Mouse (Mus musculus): ENCODE results near the gene Kif3b. TPM values are rescaled to one million over a fixed set of nuclear protein-coding genes. Genes with fewer than 3 reads are reported as not detected.

The Kif3b gene
- total and polyA plus RNA-seq, 3 experiments = 3.8 to 8.2 (median 7.7) TPM

GRCm38 (mm10) chr2:153375380-153375779, 84.2 kb downstream of the Kif3b start:
- peaks cover 1% of the 10 kb centered on the region for H3K4me1 ChIP-seq (ENCODE audit: control insufficient read depth, insufficient read depth, low read length)
- H3K4me3 ChIP-seq = no peak overlapping the region
- WGBS = 72% methylated on average over 2 of the region's 2 CpGs
- H3K27me3 ChIP-seq (ENCODE audit: control insufficient read depth, insufficient read depth, low read length) = no peaks in the 10 kb centered on the region
- H3K27ac ChIP-seq = no peak overlapping the region
- H3K9ac ChIP-seq (ENCODE audit: low read depth, low read length) = no peak overlapping the region
- TF ChIP-seq POLR2A (IDR thresholded peaks at IDR 0.05; ENCODE audit: insufficient read depth, low read depth, low read length) (no peak), CTCF (IDR thresholded peaks at IDR 0.05) (no peak), EP300 (IDR thresholded peaks at IDR 0.05; ENCODE audit: insufficient read depth, low read depth, low read length) (no peak)
- intact Hi-C loops (cut with DNase I) = no loop called here
- peaks cover 23% of the 10 kb centered on the region; the same call in 1 of the 2 replicates for H3K36me3 ChIP-seq (ENCODE audit: control insufficient read depth, insufficient read depth, low read length)
- peaks cover 7% of the 10 kb centered on the region for H3K79me2 ChIP-seq (replicated peaks; ENCODE audit: control insufficient read depth, insufficient read depth, low read length)
- no peak for DNase-seq

GRCm38 (mm10) chr2:153380479-153380878, 89.3 kb downstream of the Kif3b start:
- H3K79me2 ChIP-seq (replicated peaks; ENCODE audit: control insufficient read depth, insufficient read depth, low read length) = peaks cover 3% of the 10 kb centered on the region
- H3K9ac ChIP-seq (ENCODE audit: low read depth, low read length) = no peak overlapping the region
- WGBS = 90% methylated on average over 1 of the region's 1 CpGs
- no peak for TF ChIP-seq POLR2A (IDR thresholded peaks at IDR 0.05; ENCODE audit: insufficient read depth, low read depth, low read length)
- TF ChIP-seq EP300 (IDR thresholded peaks at IDR 0.05; ENCODE audit: insufficient read depth, low read depth, low read length) = no peak
- no peak for TF ChIP-seq CTCF (IDR thresholded peaks at IDR 0.05)
- no peak for DNase-seq
- peaks cover 20% of the 10 kb centered on the region for H3K36me3 ChIP-seq (ENCODE audit: control insufficient read depth, insufficient read depth, low read length)
- H3K27me3 ChIP-seq (ENCODE audit: control insufficient read depth, insufficient read depth, low read length) = no peaks in the 10 kb centered on the region
- no peaks in the 10 kb centered on the region; the same call in 1 of the 2 replicates for H3K4me1 ChIP-seq (ENCODE audit: control insufficient read depth, insufficient read depth, low read length)
- H3K27ac ChIP-seq = no peak overlapping the region
- no peak overlapping the region for H3K4me3 ChIP-seq
- intact Hi-C loops (cut with DNase I) = no loop called here

Other genes starting within 250 kb of the Kif3b start
- gene Ccm2l, start 225.5 kb upstream of the Kif3b start, total RNA-seq (2021) = 10 to 100 TPM; 13.3 to 15.9 TPM
- 43.4 and 44.3 TPM in 2 replicates for gene Ccm2l, start 225.5 kb upstream of the Kif3b start, polyA plus RNA-seq (2012; rRNA removed)
- gene Hck, start 182.9 kb upstream of the Kif3b start, total RNA-seq (2021) = 1 to 10 TPM; 1.5 TPM
- 1.9 and 2.9 TPM in 2 replicates for gene Hck, start 182.9 kb upstream of the Kif3b start, polyA plus RNA-seq (2012; rRNA removed)
- 10 to 100 TPM; 43.3 to 51.8 TPM for gene Tm9sf4, start 130.1 kb upstream of the Kif3b start, total RNA-seq (2021)
- gene Tm9sf4, start 130.1 kb upstream of the Kif3b start, polyA plus RNA-seq (2012; rRNA removed) = 34.5 and 48.7 TPM in 2 replicates
- gene Tspyl3, start 66.0 kb upstream of the Kif3b start, total RNA-seq (2021) = 1 to 10 TPM in 1 of 2 experiments, under 1 TPM in 1; 0.94 to 1.2 TPM
- 2.1 and 3.0 TPM in 2 replicates for gene Tspyl3, start 66.0 kb upstream of the Kif3b start, polyA plus RNA-seq (2012; rRNA removed)
- 1 to 10 TPM; 3.5 to 4.1 TPM for gene Plagl2, start 50.0 kb upstream of the Kif3b start, total RNA-seq (2021)
- gene Plagl2, start 50.0 kb upstream of the Kif3b start, polyA plus RNA-seq (2012; rRNA removed) = 3.0 and 4.7 TPM in 2 replicates
- gene Pofut1, start 49.9 kb upstream of the Kif3b start, total RNA-seq (2021) = 10 to 100 TPM; 12.6 to 13.3 TPM
- 12.1 and 17.7 TPM in 2 replicates for gene Pofut1, start 49.9 kb upstream of the Kif3b start, polyA plus RNA-seq (2012; rRNA removed)
- gene Asxl1, start 54.4 kb downstream of the Kif3b start, total RNA-seq (2021) = 10 to 100 TPM; 17.7 to 21.2 TPM
- gene Asxl1, start 54.4 kb downstream of the Kif3b start, polyA plus RNA-seq (2012; rRNA removed) = 8.0 and 12.3 TPM in 2 replicates
- not detected for gene 4930404H24Rik, start 201.4 kb downstream of the Kif3b start, total RNA-seq (2021)
- gene 4930404H24Rik, start 201.4 kb downstream of the Kif3b start, polyA plus RNA-seq (2012; rRNA removed) = not detected in 2 replicates
- 1 to 10 TPM; 3.5 to 4.4 TPM for gene Nol4l, start 238.6 kb downstream of the Kif3b start, total RNA-seq (2021)
- gene Nol4l, start 238.6 kb downstream of the Kif3b start, polyA plus RNA-seq (2012; rRNA removed) = 3.9 and 4.0 TPM in 2 replicates

Data from heart, adult 2 months (tissue).